Mouse (Mus musculus) kidney, embryonic 14.5 days (tissue): Measurements from ENCODE around the gene 4933430I17Rik. TPM values are rescaled to one million over a fixed set of nuclear protein-coding genes. Genes with fewer than 3 reads are reported as not detected.
A peak's percentile ranks its signal among the peaks of the same experiment; 100 is the strongest.

Experiments
- ATAC-seq: fragments of 200-750 bp; cut with Nextera tagmentation; 2 replicates; pipeline ENCODE4 v1.8.0; 2017; ENCODE audit warnings: moderate number of reproducible peaks, mild to moderate bottlenecking, moderate TSS enrichment, moderate library complexity; ENCODE audit not compliant: low FRiP score, low TSS enrichment
- H3K27ac ChIP-seq: fragments of 300-500 bp; sonication (generic); 2 replicates; pipeline ENCODE4 v1.5.1; 2014; ENCODE audit warnings: low read depth, mild to moderate bottlenecking, low read length, moderate library complexity, mixed read lengths
- H3K27me3 ChIP-seq: fragments of 300-500 bp; sonication (generic); 2 replicates; pipeline ENCODE4 v1.6.1; 2014; ENCODE audit warnings: mild to moderate bottlenecking, low read length; ENCODE audit not compliant: control insufficient read depth, insufficient read depth
- H3K36me3 ChIP-seq: fragments of 300-500 bp; sonication (generic); 2 replicates; pipeline ENCODE4 v1.6.1; 2014; ENCODE audit warnings: low read length, mixed read lengths; ENCODE audit not compliant: control insufficient read depth, insufficient read depth
- H3K4me1 ChIP-seq: fragments of 300-500 bp; sonication (generic); 2 replicates; pipeline ENCODE4 v1.6.1; 2014; ENCODE audit warnings: low read length, mixed read lengths; ENCODE audit not compliant: control insufficient read depth, insufficient read depth
- H3K4me2 ChIP-seq: fragments of 300-500 bp; sonication (generic); replicated peaks from 2 replicates; pipeline ENCODE4 v1.6.1; 2014; ENCODE audit warnings: low read depth, mild to moderate bottlenecking, low read length
- H3K4me3 ChIP-seq: fragments of 300-500 bp; sonication (generic); 2 replicates; pipeline ENCODE4 v1.5.1; 2014; ENCODE audit warnings: mild to moderate bottlenecking, low read length
- H3K9ac ChIP-seq: fragments of 300-500 bp; sonication (generic); 2 replicates; pipeline ENCODE4 v1.6.1; 2014; ENCODE audit warnings: low read depth, mild to moderate bottlenecking, low read length, moderate library complexity
- H3K9me3 ChIP-seq: fragments of 300-500 bp; sonication (generic); 2 replicates; pipeline ENCODE4 v1.6.1; 2016; ENCODE audit warnings: low read length; ENCODE audit not compliant: control insufficient read depth
- WGBS: fragments of 180-500 bp; shearing (Covaris S2); extraction: QIAGEN DNeasy Blood & Tissue Kit; methylation state at CpG from one replicate; pipeline ENCODE4 v1.1.7; 2014; 5-methylcytosine and 5-hydroxymethylcytosine counted together
- polyA plus RNA-seq: library from polyadenylated mRNA; unstranded; fragments of >200 nt; fragmentation: Nextera tagmentation; extraction: Ambion mirVana; gene quantifications from 2 replicates; pipeline ENCODE4 v1.2.1, GENCODE M21; 2014

The 4933430I17Rik gene
- polyA plus RNA-seq, 1 experiment from 2014 or later = 1.0 TPM

GRCm38 (mm10) chr4:62501534-62501933, 23.6 kb upstream of the 4933430I17Rik start:
- Histone ChIP-seq H3K9ac (peak overlapping the region; percentile 76), H3K27ac (peak overlapping the region; percentile 56; the same call in 1 of the 2 replicates), H3K36me3 (peaks cover 7% of the 10 kb centered on the region; the same call in 1 of the 2 replicates), H3K27me3 (no peaks in the 10 kb centered on the region), H3K4me2 (peak overlapping the region; percentile 72), H3K9me3 (no peaks in the 10 kb centered on the region), H3K4me1 (peaks cover 3% of the 10 kb centered on the region; the same call in 1 of the 2 replicates), H3K4me3 (peak overlapping the region; percentile 85)
- peak; percentile 29 for ATAC-seq
- WGBS = 4% methylated on average over 7 of the region's 7 CpGs

GRCm38 (mm10) chr4:62501964-62502732, 23.0 kb upstream of the 4933430I17Rik start:
- peaks cover 3% of the 10 kb centered on the region; the same call in 1 of the 2 replicates for H3K4me1 ChIP-seq
- ATAC-seq = peak; percentile 96
- H3K4me3 ChIP-seq = peak overlapping the region; percentile 85
- no peaks in the 10 kb centered on the region for H3K9me3 ChIP-seq
- peak overlapping the region; percentile 56 for H3K27ac ChIP-seq
- H3K36me3 ChIP-seq = peaks cover 7% of the 10 kb centered on the region; the same call in 1 of the 2 replicates
- WGBS = 2% methylated on average over 38 of the region's 38 CpGs
- H3K4me2 ChIP-seq = peak overlapping the region; percentile 72
- no peaks in the 10 kb centered on the region for H3K27me3 ChIP-seq
- H3K9ac ChIP-seq = peak overlapping the region; percentile 76

DNA sequence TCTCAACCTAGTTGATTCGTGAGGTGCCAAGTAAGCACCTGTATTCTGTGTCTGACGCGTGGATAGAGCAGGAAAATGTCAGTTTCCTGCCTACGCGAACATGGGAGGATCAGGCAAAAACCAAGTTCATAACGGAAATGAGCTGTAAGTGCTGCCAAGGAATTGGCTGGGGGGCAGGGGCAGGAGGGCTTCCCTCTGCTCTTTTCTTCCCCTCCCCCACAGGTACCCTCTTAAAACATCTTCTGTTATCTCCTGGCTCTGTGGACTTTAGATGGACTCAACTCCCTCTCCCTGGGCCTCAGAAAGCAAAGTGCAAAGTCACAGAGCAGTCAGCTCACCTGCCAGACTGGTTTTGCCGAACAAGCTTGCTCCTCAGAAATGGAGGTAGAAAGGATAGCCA, 22.2 kb upstream of the 4933430I17Rik start:
- Histone ChIP-seq H3K4me2 (no peak overlapping the region), H3K9me3 (no peaks in the 10 kb centered on the region), H3K27ac (no peak overlapping the region), H3K4me1 (peaks cover 3% of the 10 kb centered on the region; the same call in 1 of the 2 replicates), H3K36me3 (peaks cover 14% of the 10 kb centered on the region; the same call in 1 of the 2 replicates), H3K27me3 (no peaks in the 10 kb centered on the region), H3K9ac (no peak overlapping the region), H3K4me3 (no peak overlapping the region)
- WGBS = 63% methylated on average over 7 of the region's 7 CpGs
- no peak for ATAC-seq

DNA sequence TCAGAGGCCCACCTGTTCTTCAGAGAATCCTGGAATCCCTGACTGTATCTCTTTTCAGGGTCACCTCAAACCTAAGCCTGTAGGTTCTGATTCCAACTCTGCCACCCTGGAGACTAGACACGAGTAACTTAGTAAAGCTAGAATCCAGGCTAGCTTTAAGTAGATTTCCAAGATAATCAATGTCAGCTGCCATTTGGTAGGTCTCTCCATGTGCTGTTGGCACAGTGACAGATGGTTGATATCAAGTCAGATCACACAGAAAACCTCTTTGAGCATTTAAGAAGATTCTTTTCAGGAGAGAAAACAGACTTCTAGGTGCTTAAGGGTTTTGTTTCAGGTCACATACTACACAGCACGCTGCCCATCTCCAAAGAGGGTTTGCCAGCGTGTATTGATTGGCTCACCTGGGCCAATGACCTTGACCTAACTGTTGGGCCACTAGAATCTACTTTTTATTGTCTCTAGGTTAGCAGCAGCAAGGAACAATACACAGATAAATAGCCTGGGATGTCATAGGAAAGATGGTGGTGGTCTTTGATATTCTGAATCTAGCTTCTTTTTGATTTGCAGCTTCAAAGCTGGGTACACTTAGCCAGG, 21.7 kb upstream of the 4933430I17Rik start, which contains the start of gene Hdhd3:
Hdhd3 (minus strand) TSS at position 94 of the 597 bp plus-strand sequence.
- H3K4me2 ChIP-seq = peak within 1 kb of the TSS; percentile 72
- ATAC-seq = no peak
- H3K36me3 ChIP-seq = peaks cover 19% of the 10 kb centered on the region
- WGBS = 84% methylated on average over 3 of the region's 3 CpGs
- peak within 1 kb of the TSS; percentile 76 for H3K9ac ChIP-seq
- peaks cover 3% of the 10 kb centered on the region; the same call in 1 of the 2 replicates for H3K4me1 ChIP-seq
- no peaks in the 10 kb centered on the region for H3K27me3 ChIP-seq
- no peaks in the 10 kb centered on the region for H3K9me3 ChIP-seq
- peak within 1 kb of the TSS; percentile 85 for H3K4me3 ChIP-seq
- H3K27ac ChIP-seq = peak within 1 kb of the TSS; percentile 56

- Histone ChIP-seq H3K9ac (no peak overlapping the region), H3K27ac (no peak overlapping the region), H3K4me2 (no peak overlapping the region), H3K4me1 (peaks cover 3% of the 10 kb centered on the region; the same call in 1 of the 2 replicates), H3K9me3 (no peaks in the 10 kb centered on the region), H3K4me3 (no peak overlapping the region), H3K27me3 (no peaks in the 10 kb centered on the region), H3K36me3 (peaks cover 37% of the 10 kb centered on the region)
- WGBS = 76% methylated on average over 3 of the region's 3 CpGs
- no peak for ATAC-seq
Observed at GRCm38 (mm10) chr4:62505991-62506390, 19.2 kb upstream of the 4933430I17Rik start.

DNA sequence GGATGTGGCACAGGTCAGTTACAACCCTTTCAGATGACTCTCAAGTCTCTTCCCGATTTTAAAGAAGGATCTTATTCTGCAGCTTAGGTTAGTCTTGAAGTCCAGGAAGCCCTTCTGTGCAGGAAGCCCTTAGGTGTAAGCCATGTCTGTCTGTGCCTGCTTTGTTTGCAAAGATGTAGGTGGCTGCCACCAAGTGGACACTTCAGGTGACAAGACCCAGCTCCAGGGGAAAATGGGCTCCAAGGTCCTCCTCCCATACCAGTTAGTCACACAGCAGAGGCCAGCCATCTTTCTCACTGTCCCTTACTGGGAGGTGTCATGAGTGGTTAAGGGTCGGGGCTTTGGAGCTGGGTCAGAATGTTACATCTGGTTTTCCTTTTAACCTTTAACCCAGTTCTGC, 18.4 kb upstream of the 4933430I17Rik start:
- no peaks in the 10 kb centered on the region for H3K27me3 ChIP-seq
- no peak overlapping the region for H3K27ac ChIP-seq
- 54% methylated on average over 2 of the region's 2 CpGs for WGBS
- no peak overlapping the region for H3K4me3 ChIP-seq
- H3K4me2 ChIP-seq = no peak overlapping the region
- H3K9ac ChIP-seq = no peak overlapping the region
- no peaks in the 10 kb centered on the region for H3K9me3 ChIP-seq
- H3K36me3 ChIP-seq = peaks cover 46% of the 10 kb centered on the region
- ATAC-seq = no peak
- H3K4me1 ChIP-seq = no peaks in the 10 kb centered on the region

- WGBS = 90% methylated on average over 5 of the region's 5 CpGs
- H3K27ac ChIP-seq = no peak overlapping the region
Observed at GRCm38 (mm10) chr4:62508839-62509238, 16.3 kb upstream of the 4933430I17Rik start.

GRCm38 (mm10) chr4:62509946-62510345, 15.2 kb upstream of the 4933430I17Rik start:
- Histone ChIP-seq H3K9me3 (no peaks in the 10 kb centered on the region), H3K4me3 (no peak overlapping the region), H3K36me3 (peaks cover 69% of the 10 kb centered on the region), H3K9ac (no peak overlapping the region), H3K27ac (no peak overlapping the region), H3K27me3 (no peaks in the 10 kb centered on the region), H3K4me1 (0 out of 2 replicates have a peak, but pooled peaks cover 3% of the 10 kb centered on the region), H3K4me2 (no peak overlapping the region)
- no peak for ATAC-seq
- WGBS = 92% methylated on average over 11 of the region's 11 CpGs

More at GRCm38 (mm10) chr4:62508839-62509238, 16.3 kb upstream of the 4933430I17Rik start:
- ATAC-seq = no peak
- Histone ChIP-seq H3K36me3 (peaks cover 66% of the 10 kb centered on the region), H3K4me1 (0 out of 2 replicates have a peak, but pooled peaks cover under 1% of the 10 kb centered on the region), H3K9ac (no peak overlapping the region), H3K9me3 (no peaks in the 10 kb centered on the region), H3K4me2 (no peak overlapping the region), H3K4me3 (no peak overlapping the region), H3K27me3 (no peaks in the 10 kb centered on the region)
